ENCODE assay signal across 20 mouse cellular contexts in genomic region chr1:40360969-40361368, GRCm38 (mm10). TPM values are rescaled to one million over a fixed set of nuclear protein-coding genes. Genes with fewer than 3 reads are reported as not detected.
A peak's percentile ranks its signal among the peaks of the same experiment; 100 is the strongest.
DNase-seq lines count a peak whose midpoint lies in the region; ATAC-seq and TF ChIP-seq lines count a peak whose summit lies in the region.
"Had no signal": no experiment of that assay in that cellular context is flagged by ENCODE, and none has a peak within 500 bp of the region (broad histone marks: within the 10 kb centered on the region; RNA-seq: fewer than 3 reads in every experiment).

No protein-coding gene starts in this region.

- no peak overlapping the region for H3K9ac ChIP-seq in liver, embryonic 13.5 days
- no peak overlapping the region for H3K9ac ChIP-seq in MEL (ENCODE audit: control insufficient read depth, low read depth, low read length, poor library complexity, severe bottlenecking)
- H3K9ac ChIP-seq in lung, postnatal 0 days (replicated peaks; ENCODE audit: low read depth): no peak overlapping the region
- H3K9ac ChIP-seq: embryonic facial prominence, embryonic 13.5 days; forebrain, embryonic 13.5 days; forebrain, embryonic 15.5 days; forebrain, postnatal 0 days had no signal

- no peak for TF ChIP-seq CTCF in gastrocnemius, adult 2 months (IDR thresholded peaks at IDR 0.05)
- no peak for TF ChIP-seq CTCF in MEL (IDR thresholded peaks at IDR 0.05 in 2 of 3, conservative IDR thresholded peaks at IDR 0.05 in 1 of 3; ENCODE audit: control insufficient read depth in 1 of 3, insufficient read depth in 1 of 3, low read depth in 2 of 3, low read length in 3 of 3, poor library complexity in 1 of 3, severe bottlenecking in 1 of 3)
- no peak for TF ChIP-seq CTCF in lung, postnatal 0 days (IDR thresholded peaks at IDR 0.05)

- no peaks in the 10 kb centered on the region for H3K79me2 ChIP-seq in MEL (ENCODE audit: control insufficient read depth, insufficient read depth, low read length, poor library complexity)

- ATAC-seq in liver, embryonic 13.5 days (ENCODE audit: low read depth): no peak
- no peak for ATAC-seq in cerebellum, adult (ENCODE audit: insufficient number of reproducible peaks, low FRiP score, low TSS enrichment)
- no peak for ATAC-seq in lung, postnatal 0 days
- ATAC-seq: forebrain, embryonic 13.5 days; forebrain, embryonic 15.5 days had no signal

- peaks cover 39% of the 10 kb centered on the region for H3K4me1 ChIP-seq in liver, embryonic 13.5 days (replicated peaks)
- peaks cover 8 to 24% of the 10 kb centered on the region in 2 experiments for H3K4me1 ChIP-seq in MEL (ENCODE audit: control insufficient read depth in 1 of 2, insufficient read depth in 2 of 2, low read length in 2 of 2)
- no peaks in the 10 kb centered on the region for H3K4me1 ChIP-seq in lung, postnatal 0 days (ENCODE audit: insufficient read depth, low read depth, low read length)
- H3K4me1 ChIP-seq: forebrain, embryonic 13.5 days; forebrain, embryonic 15.5 days had no signal

- H3K4me3 ChIP-seq in gastrocnemius, adult 2 months: no peak overlapping the region
- no peak overlapping the region for H3K4me3 ChIP-seq in liver, embryonic 13.5 days (replicated peaks)
- H3K4me3 ChIP-seq in MEL (ENCODE audit: control insufficient read depth in 1 of 2, insufficient read depth in 1 of 2, low read depth in 2 of 2, low read length in 2 of 2): no peak overlapping the region
- no peak overlapping the region for H3K4me3 ChIP-seq in lung, postnatal 0 days (ENCODE audit: low read depth, low read length)
- H3K4me3 ChIP-seq: embryonic facial prominence, embryonic 13.5 days; forebrain, embryonic 13.5 days; forebrain, embryonic 15.5 days had no signal

- TF ChIP-seq EP300 in MEL (IDR thresholded peaks at IDR 0.05; ENCODE audit: low read depth in 1 of 2, low read length in 2 of 2): no peak
- TF ChIP-seq EP300 in lung, postnatal 0 days (IDR thresholded peaks at IDR 0.05): no peak

- peak overlapping the region; percentile 13; the same call in 1 of the 2 replicates for H3K27ac ChIP-seq in gastrocnemius, adult 2 months
- H3K27ac ChIP-seq in liver, embryonic 13.5 days: no peak overlapping the region
- H3K27ac ChIP-seq in MEL (ENCODE audit: control insufficient read depth, low read depth, low read length): no peak overlapping the region
- no peak overlapping the region for H3K27ac ChIP-seq in lung, postnatal 0 days (ENCODE audit: low read length)
- H3K27ac ChIP-seq: forebrain, embryonic 13.5 days; forebrain, embryonic 15.5 days had no signal

- H3K9me3 ChIP-seq in liver, embryonic 13.5 days (replicated peaks): no peaks in the 10 kb centered on the region
- H3K9me3 ChIP-seq in MEL (replicated peaks; ENCODE audit: insufficient read depth, low read length): no peaks in the 10 kb centered on the region
- no peaks in the 10 kb centered on the region for H3K9me3 ChIP-seq in lung, postnatal 0 days (ENCODE audit: low read length)
- H3K9me3 ChIP-seq: embryonic facial prominence, embryonic 13.5 days; forebrain, embryonic 13.5 days; forebrain, embryonic 15.5 days had no signal

- 36% methylated on average over 7 of the region's 7 CpGs for WGBS in liver, embryonic 13.5 days (ENCODE audit: insufficient replicate concordance)
- 68% methylated on average over 7 of the region's 7 CpGs for WGBS in lung, postnatal 0 days

- DNase-seq in gastrocnemius, adult 2 months: no peak
- DNase-seq in gastrocnemius, postnatal 36 days: no peak
- peak; percentile 27 for DNase-seq in liver, embryonic 13.5 days
- DNase-seq in liver (no peak), MEL (ENCODE audit: low read depth, low spot score) (no peak)
- no peak for DNase-seq in lung, postnatal 0 days (ENCODE audit: low spot score)
- DNase-seq: adrenal gland, adult 2 months; adrenal gland, postnatal 14 days; adrenal gland, postnatal 36 days; cerebellum, adult 11-12 months; cerebellum, adult 2 months; cerebellum, adult 9-10 months; cerebellum, postnatal 10 days; cerebellum, postnatal 25 days; forebrain, postnatal 0 days had no signal

- intact Hi-C loops in gastrocnemius, adult 2 months (cut with DNase I): no loop called here
- intact Hi-C loops in gastrocnemius, postnatal 36 days (cut with DNase I): no loop called here

- no peak for TF ChIP-seq POLR2A in MEL (IDR thresholded peaks at IDR 0.05; ENCODE audit: control insufficient read depth in 1 of 2, insufficient read depth in 1 of 2, low read depth in 1 of 2, low read length in 2 of 2, poor library complexity in 1 of 2)

- no peaks in the 10 kb centered on the region for H3K36me3 ChIP-seq in liver, embryonic 13.5 days
- H3K36me3 ChIP-seq in MEL (ENCODE audit: control insufficient read depth in 1 of 2, insufficient read depth in 2 of 2, low read length in 2 of 2): peaks cover 0 to 18% of the 10 kb centered on the region in 2 experiments; a peak in 2 of 4 replicates
- H3K36me3 ChIP-seq in lung, postnatal 0 days (ENCODE audit: insufficient read depth, low read length): no peaks in the 10 kb centered on the region
- H3K36me3 ChIP-seq: forebrain, embryonic 15.5 days had no signal

- TF ChIP-seq RAD21 in MEL (IDR thresholded peaks at IDR 0.05; ENCODE audit: low read depth, low read length): no peak

- no peak overlapping the region for H3K4me2 ChIP-seq in liver, embryonic 13.5 days
- no peak overlapping the region for H3K4me2 ChIP-seq in lung, postnatal 0 days (replicated peaks; ENCODE audit: low read depth, low read length)
- H3K4me2 ChIP-seq: embryonic facial prominence, embryonic 13.5 days; forebrain, embryonic 13.5 days; forebrain, embryonic 15.5 days had no signal

- no peaks in the 10 kb centered on the region for H3K27me3 ChIP-seq in liver, embryonic 13.5 days
- H3K27me3 ChIP-seq in MEL (ENCODE audit: control insufficient read depth in 1 of 2, insufficient read depth in 2 of 2, low read length in 2 of 2): no peaks in the 10 kb centered on the region
- no peaks in the 10 kb centered on the region for H3K27me3 ChIP-seq in lung, postnatal 0 days (replicated peaks; ENCODE audit: insufficient read depth, low read length)
- H3K27me3 ChIP-seq: embryonic facial prominence, embryonic 13.5 days; forebrain, embryonic 13.5 days; forebrain, embryonic 15.5 days had no signal

TF ChIP-seq in MEL, 35 proteins besides CTCF, POLR2A, EP300 and RAD21:
- TF ChIP-seq ZC3H11A (IDR thresholded peaks at IDR 0.05; ENCODE audit: low read depth, low read length) (no peak), GATA1 (IDR thresholded peaks at IDR 0.05; ENCODE audit: low read depth, low read length) (peak; percentile 5; the same call in 1 of the 2 replicates)

RNA-seq across cellular contexts. Expression of gene Il1rl2, which starts 36.6 kb away (rescaled TPM):
- total RNA-seq in gastrocnemius, adult 2 months (2021): 1 to 10 TPM in 1 of 2 experiments, under 1 TPM in 1; 0.86 to 1.1 TPM
- total RNA-seq in gastrocnemius, postnatal 36 days (2021): 1 to 10 TPM; 1.3 to 2.0 TPM
- polyA plus RNA-seq in liver, embryonic 13.5 days (2015; fragmentation: Nextera tagmentation; extraction: Ambion mirVana): 1.4 and 1.8 TPM in 2 replicates
- 0.07 and 0.08 TPM in 2 replicates for total RNA-seq in MEL (2012; rRNA removed)
- polyA plus RNA-seq in MEL (2012; ENCODE audit: insufficient read depth in 1 of 2, insufficient read length in 2 of 2, low read depth in 1 of 2, low replicate concordance in 2 of 2, missing spikeins in 1 of 2): under 1 TPM in 1 of 2 experiments, not detected in 1; 0.04 TPM
- polyA plus RNA-seq in lung, postnatal 0 days (2015; fragmentation: Nextera tagmentation; extraction: Ambion mirVana): 6.3 and 8.2 TPM in 2 replicates
- polyA plus RNA-seq: C2C12 had no signal
